Mouse (Mus musculus) small intestine, adult 2 months (tissue): ENCODE measurements at regions not wholly inside any gene's neighbourhood (a gene's known extent, or its start where the extent isn't known, plus 50 kb on each side); places are given as distances from the start of the nearest gene placed in this dataset.

ENCODE experiments used
- CTCF ChIP-seq: fragments of 200-500 bp; IDR thresholded peaks from 2 replicates; pipeline ENCODE4 v1.5.1; 2012; ENCODE audit warnings: low read depth, mild to moderate bottlenecking, control low read depth, inconsistent platforms, low read length, moderate library complexity, mixed read lengths; ENCODE audit not compliant: insufficient replicate concordance, insufficient read length; ENCODE audit errors: extremely low read depth
- POLR2A ChIP-seq: fragments of 200-500 bp; IDR thresholded peaks from 2 replicates; pipeline ENCODE4 v1.6.1; 2012; ENCODE audit warnings: low read depth, mild to moderate bottlenecking, control low read depth, inconsistent platforms, low read length, moderate library complexity

GRCm38 (mm10) chr5:51839292-51839691, 271.8 kb upstream of the Ppargc1a start:
- TF ChIP-seq POLR2A (no peak), CTCF (no peak)
